ENCODE assay signal across 8 mouse cellular contexts in genomic region chr2:146511401-146511865, GRCm38 (mm10). TPM values are rescaled to one million over a fixed set of nuclear protein-coding genes. Genes with fewer than 3 reads are reported as not detected.
DNase-seq lines count a peak whose midpoint lies in the region; ATAC-seq and TF ChIP-seq lines count a peak whose summit lies in the region.

No protein-coding gene starts in this region.

- no peak for DNase-seq in kidney, postnatal 0 days (ENCODE audit: low spot score)
- DNase-seq in kidney, postnatal 10 days: no peak
- DNase-seq in MEL (ENCODE audit: low read depth, low spot score): peak; percentile 67
- no peak for DNase-seq in liver, embryonic 14.5 days (ENCODE audit: low read depth in 3 of 3, low spot score in 3 of 3)
- no peak for DNase-seq in cerebellum, postnatal 10 days
- DNase-seq in left cerebral cortex, postnatal 4 days: no peak

- 2% methylated on average over 22 of the region's 22 CpGs for WGBS in kidney, postnatal 0 days
- WGBS in forebrain, embryonic 12.5 days: 1% methylated on average over 22 of the region's 22 CpGs
- whole genome bisulfite sequencing in liver, embryonic 14.5 days (ENCODE audit: insufficient replicate concordance): under 1% methylated on average over 22 of the region's 22 CpGs
- under 1% methylated on average over 22 of the region's 22 CpGs for WGBS in small intestine, adult 2 months

- H3K27ac ChIP-seq in kidney, postnatal 0 days: peak overlapping the region; percentile 44; the same call in 1 of the 2 replicates
- H3K27ac ChIP-seq in MEL (ENCODE audit: control insufficient read depth, low read depth, low read length): peak overlapping the region; percentile 17
- H3K27ac ChIP-seq in forebrain, embryonic 12.5 days: peak overlapping the region; percentile 46; the same call in 1 of the 2 replicates
- H3K27ac ChIP-seq in liver, embryonic 14.5 days: peak overlapping the region; percentile 32
- peak overlapping the region; percentile 70 for H3K27ac ChIP-seq in small intestine, adult 2 months (ENCODE audit: insufficient read depth, low read depth, low read length)

- TF ChIP-seq POLR2A in MEL (IDR thresholded peaks at IDR 0.05; ENCODE audit: control insufficient read depth in 1 of 2, insufficient read depth in 1 of 2, low read depth in 1 of 2, low read length in 2 of 2, poor library complexity in 1 of 2): no peak
- TF ChIP-seq POLR2A in small intestine, adult 2 months (IDR thresholded peaks at IDR 0.05; ENCODE audit: low read depth, low read length): no peak

- H3K79me2 ChIP-seq in MEL (ENCODE audit: control insufficient read depth, insufficient read depth, low read length, poor library complexity): peaks cover 25% of the 10 kb centered on the region

- TF ChIP-seq RAD21 in MEL (IDR thresholded peaks at IDR 0.05; ENCODE audit: low read depth, low read length): no peak

- no peaks in the 10 kb centered on the region for H3K36me3 ChIP-seq in kidney, postnatal 0 days (ENCODE audit: insufficient read depth, low read length)
- H3K36me3 ChIP-seq in MEL (ENCODE audit: control insufficient read depth in 1 of 2, insufficient read depth in 2 of 2, low read length in 2 of 2): peaks cover 0 to 26% of the 10 kb centered on the region in 2 experiments; a peak in 2 of 4 replicates
- no peaks in the 10 kb centered on the region for H3K36me3 ChIP-seq in forebrain, embryonic 12.5 days (replicated peaks)
- H3K36me3 ChIP-seq in liver, embryonic 14.5 days (replicated peaks; ENCODE audit: control insufficient read depth, insufficient read depth, low read depth): no peaks in the 10 kb centered on the region
- no peaks in the 10 kb centered on the region for H3K36me3 ChIP-seq in small intestine, adult 2 months (ENCODE audit: control insufficient read depth, insufficient read depth, low read length)

- no peak for TF ChIP-seq EP300 in MEL (IDR thresholded peaks at IDR 0.05; ENCODE audit: low read depth in 1 of 2, low read length in 2 of 2)
- no peak for TF ChIP-seq EP300 in liver, embryonic 14.5 days (IDR thresholded peaks at IDR 0.05; ENCODE audit: low read depth)

- intact Hi-C loops in left cerebral cortex, postnatal 4 days (cut with DNase I): no loop called here

- no peaks in the 10 kb centered on the region for H3K4me1 ChIP-seq in kidney, postnatal 0 days (replicated peaks; ENCODE audit: insufficient read depth, low read length)
- peaks cover 10 to 18% of the 10 kb centered on the region in 2 experiments for H3K4me1 ChIP-seq in MEL (ENCODE audit: control insufficient read depth in 1 of 2, insufficient read depth in 2 of 2, low read length in 2 of 2)
- peaks cover 16% of the 10 kb centered on the region for H3K4me1 ChIP-seq in forebrain, embryonic 12.5 days
- H3K4me1 ChIP-seq in liver, embryonic 14.5 days (replicated peaks; ENCODE audit: control insufficient read depth in 2 of 2, insufficient read depth in 2 of 2, low read length in 1 of 2): peaks cover 6 to 12% of the 10 kb centered on the region in 2 experiments
- peaks cover 3% of the 10 kb centered on the region for H3K4me1 ChIP-seq in small intestine, adult 2 months (ENCODE audit: control insufficient read depth, insufficient read depth, insufficient read length, low read length)

- peak overlapping the region; percentile 61 for H3K9ac ChIP-seq in kidney, postnatal 0 days (ENCODE audit: low read depth, low read length)
- peak overlapping the region; percentile 75 for H3K9ac ChIP-seq in MEL (ENCODE audit: control insufficient read depth, low read depth, low read length, poor library complexity, severe bottlenecking)
- peak overlapping the region; percentile 94 for H3K9ac ChIP-seq in forebrain, embryonic 12.5 days
- peak overlapping the region; percentile 89 for H3K9ac ChIP-seq in liver, embryonic 14.5 days (replicated peaks)

- ATAC-seq in kidney, postnatal 0 days (replicated peaks; ENCODE audit: low FRiP score, low read depth): no peak; the same call in 1 of the 2 replicates
- ATAC-seq in forebrain, embryonic 12.5 days (ENCODE audit: low FRiP score): peak; percentile 69
- ATAC-seq in liver, embryonic 14.5 days (ENCODE audit: insufficient read depth): peak; percentile 40

- TF ChIP-seq CTCF in kidney, postnatal 0 days (IDR thresholded peaks at IDR 0.05; ENCODE audit: low read depth): no peak
- no peak for TF ChIP-seq CTCF in MEL (IDR thresholded peaks at IDR 0.05 in 2 of 3, conservative IDR thresholded peaks at IDR 0.05 in 1 of 3; ENCODE audit: control insufficient read depth in 1 of 3, insufficient read depth in 1 of 3, low read depth in 2 of 3, low read length in 3 of 3, poor library complexity in 1 of 3, severe bottlenecking in 1 of 3)
- no peak for TF ChIP-seq CTCF in liver, embryonic 14.5 days (IDR thresholded peaks at IDR 0.05; ENCODE audit: low read depth)
- no peak for TF ChIP-seq CTCF in small intestine, adult 2 months (IDR thresholded peaks at IDR 0.05; ENCODE audit: extremely low read depth, insufficient read length, insufficient replicate concordance, low read depth, low read length)

- H3K4me3 ChIP-seq in kidney, postnatal 0 days (replicated peaks; ENCODE audit: low read depth, low read length): peak overlapping the region; percentile 75
- H3K4me3 ChIP-seq in MEL (ENCODE audit: control insufficient read depth in 1 of 2, insufficient read depth in 1 of 2, low read depth in 2 of 2, low read length in 2 of 2): peak overlapping the region; percentile 75 to 90
- H3K4me3 ChIP-seq in forebrain, embryonic 12.5 days (replicated peaks): peak overlapping the region; percentile 87
- peak overlapping the region; percentile 71 to 86 for H3K4me3 ChIP-seq in liver, embryonic 14.5 days (ENCODE audit: insufficient read depth in 1 of 2, low read depth in 2 of 2, low read length in 2 of 2)
- peak overlapping the region; percentile 96 for H3K4me3 ChIP-seq in small intestine, adult 2 months (ENCODE audit: low read depth, low read length)

- H3K27me3 ChIP-seq in kidney, postnatal 0 days (ENCODE audit: insufficient read depth, low read length): no peaks in the 10 kb centered on the region
- no peaks in the 10 kb centered on the region for H3K27me3 ChIP-seq in MEL (ENCODE audit: control insufficient read depth in 1 of 2, insufficient read depth in 2 of 2, low read length in 2 of 2)
- no peaks in the 10 kb centered on the region for H3K27me3 ChIP-seq in forebrain, embryonic 12.5 days
- H3K27me3 ChIP-seq in liver, embryonic 14.5 days (ENCODE audit: control insufficient read depth, insufficient read depth, low read length): no peaks in the 10 kb centered on the region
- H3K27me3 ChIP-seq in small intestine, adult 2 months (ENCODE audit: control insufficient read depth, insufficient read depth, low read length): no peaks in the 10 kb centered on the region

- no peaks in the 10 kb centered on the region for H3K9me3 ChIP-seq in kidney, postnatal 0 days (replicated peaks; ENCODE audit: low read length)
- H3K9me3 ChIP-seq in MEL (replicated peaks; ENCODE audit: insufficient read depth, low read length): no peaks in the 10 kb centered on the region
- H3K9me3 ChIP-seq in forebrain, embryonic 12.5 days: no peaks in the 10 kb centered on the region
- H3K9me3 ChIP-seq in liver, embryonic 14.5 days (ENCODE audit: control insufficient read depth, low read length): no peaks in the 10 kb centered on the region

- H3K4me2 ChIP-seq in kidney, postnatal 0 days (ENCODE audit: low read length): peak overlapping the region; percentile 93
- H3K4me2 ChIP-seq in forebrain, embryonic 12.5 days: peak overlapping the region; percentile 72
- H3K4me2 ChIP-seq in liver, embryonic 14.5 days (ENCODE audit: low read depth): peak overlapping the region; percentile 89

TF ChIP-seq in MEL, 35 proteins besides CTCF, POLR2A, EP300 and RAD21:
- TF ChIP-seq ZKSCAN1 (IDR thresholded peaks at IDR 0.05; ENCODE audit: low read depth, low read length) (no peak), MYB (IDR thresholded peaks at IDR 0.05; ENCODE audit: low read depth, low read length) (no peak), HCFC1 (IDR thresholded peaks at IDR 0.05; ENCODE audit: low read depth, low read length) (no peak), CHD1 (IDR thresholded peaks at IDR 0.05; ENCODE audit: low read depth, low read length) (no peak), GABPA (IDR thresholded peaks at IDR 0.05; ENCODE audit: low read depth, low read length) (no peak), NRF1 (IDR thresholded peaks at IDR 0.05; ENCODE audit: insufficient read depth, low read depth, low read length, poor library complexity, severe bottlenecking) (0 out of 2 replicates have a peak, but pooled peaks have one; percentile 12)

RNA-seq across cellular contexts. Expression of gene Ralgapa2, which starts 0.7 kb away (rescaled TPM):
- polyA plus RNA-seq in kidney, postnatal 0 days (2015; fragmentation: Nextera tagmentation; extraction: Ambion mirVana): 3.6 and 4.1 TPM in 2 replicates
- total RNA-seq in MEL (2012; rRNA removed): 9.2 and 9.4 TPM in 2 replicates
- 1 to 10 TPM in 1 of 2 experiments, not detected in 1; 9.6 TPM for polyA plus RNA-seq in MEL (2012; ENCODE audit: insufficient read depth in 1 of 2, insufficient read length in 2 of 2, low read depth in 1 of 2, low replicate concordance in 2 of 2, missing spikeins in 1 of 2)
- 15.2 and 17.0 TPM in 2 replicates for polyA plus RNA-seq in forebrain, embryonic 12.5 days (2016; fragmentation: Nextera tagmentation; extraction: Ambion mirVana)
- 1.8 and 2.1 TPM in 2 replicates for polyA plus RNA-seq in liver, embryonic 14.5 days (2012; rRNA removed)
- 3.2 and 3.6 TPM in 2 replicates for polyA plus RNA-seq in liver, embryonic 14.5 days (2014; fragmentation: Nextera tagmentation; extraction: Ambion mirVana)
- 9.3 and 14.8 TPM in 2 replicates for polyA plus RNA-seq in small intestine, adult 2 months (2012; rRNA removed)
- 10 to 100 TPM; 42.1 to 42.5 TPM for total RNA-seq in left cerebral cortex, postnatal 4 days (2021)

Comparison
In these comparisons a context has a peak if more than half of its experiments do, and no peak if none do; other contexts are left out.
1. H3K27ac ChIP-seq: peak in every context shown above with its lines; median percentile 70 in small intestine, adult 2 months; 46 in forebrain, embryonic 12.5 days; 44 in kidney, postnatal 0 days; 32 in liver, embryonic 14.5 days; 17 in MEL.